Mouse (Mus musculus) C2C12 (cell line): Measurements from ENCODE around the gene Rab3gap2.

Experiments
- CEBPB ChIP-seq: IDR thresholded peaks from one replicate; pipeline ENCODE4 v1.6.1; 2011; ENCODE audit warnings: low read depth, mild to moderate bottlenecking, control low read depth, moderate library complexity
- CTCF ChIP-seq: IDR thresholded peaks from one replicate; pipeline ENCODE4 v1.5.1; 2011; ENCODE audit not compliant: control insufficient read depth, insufficient read depth, insufficient read length
- FOSL1 ChIP-seq: IDR thresholded peaks from one replicate; pipeline ENCODE4 v1.8.0; 2011; ENCODE audit warnings: mild to moderate bottlenecking, low read length; ENCODE audit not compliant: poor library complexity, insufficient read depth, severe bottlenecking
- MAX ChIP-seq: IDR thresholded peaks from one replicate; pipeline ENCODE4 v1.6.1; 2011; ENCODE audit warnings: mild to moderate bottlenecking, control low read depth
- MYOD1 ChIP-seq: IDR thresholded peaks from one replicate; pipeline ENCODE4 v1.6.1; 2011; ENCODE audit warnings: low read depth; ENCODE audit not compliant: control insufficient read depth, insufficient read length
- USF1 ChIP-seq: IDR thresholded peaks from one replicate; pipeline ENCODE4 v1.6.1; 2011; ENCODE audit warnings: low read depth, mild to moderate bottlenecking, control low read depth, moderate library complexity

DNA sequence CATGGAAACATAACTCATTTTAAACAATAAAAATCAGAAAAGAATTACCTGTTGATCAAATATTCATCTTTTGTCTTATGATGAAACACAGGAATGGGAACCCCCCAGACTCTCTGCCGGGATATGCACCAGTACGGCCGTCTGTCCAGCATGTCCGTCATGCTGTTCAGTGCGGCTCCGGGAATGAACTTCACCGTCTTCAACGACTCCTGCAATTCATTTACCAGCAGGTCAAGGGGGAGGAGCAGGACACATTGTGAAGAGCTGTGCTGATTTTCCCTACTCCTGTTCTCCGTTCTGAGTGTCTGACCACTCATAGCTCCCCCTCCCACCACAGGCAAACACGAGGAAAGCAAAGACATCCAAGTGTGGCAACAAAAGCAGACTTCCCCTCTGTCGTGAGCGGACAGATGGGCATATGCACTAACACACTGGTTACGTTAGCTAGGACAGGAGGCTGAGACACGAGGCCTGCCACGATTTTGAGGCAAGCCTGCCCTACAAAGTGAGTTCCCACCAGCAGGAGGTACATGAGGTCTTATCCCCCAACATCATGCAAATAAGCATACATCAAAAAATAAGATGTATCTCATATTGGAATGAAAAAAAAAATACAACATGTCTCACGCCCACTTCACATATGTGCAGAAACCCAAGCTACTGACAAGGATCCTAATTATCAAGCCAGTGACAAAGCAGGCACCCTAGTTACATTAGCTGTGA lies 112.1 kb downstream of the Rab3gap2 start:
- TF ChIP-seq USF1 (no peak), MAX (no peak), CTCF (no peak), CEBPB (no peak), FOSL1 (no peak), MYOD1 (no peak)
